Mouse (Mus musculus) large intestine, adult 2 months (tissue): ENCODE results near the gene Gm14418. TPM values are rescaled to one million over a fixed set of nuclear protein-coding genes. Genes with fewer than 3 reads are reported as not detected.
"Not testable (repeated sequence)": the region's sequence is repeated elsewhere in the genome, so short reads cannot be mapped to it uniquely, and the experiment has no call there.

Experiments used
- DNase-seq: peaks from one replicate; pipeline ENCODE4 v3.0.0-alpha.2; 2012; ENCODE audit warnings: low read depth, low spot score
- WGBS: fragments of 180-500 bp; shearing (Covaris S2); methylation state at CpG from one replicate; pipeline ENCODE4 v1.1.7; 2018; 5-methylcytosine and 5-hydroxymethylcytosine counted together
- polyA plus RNA-seq: library from polyadenylated mRNA; depleted of rRNA; stranded (reverse); fragments of >200 nt; gene quantifications from 2 replicates; pipeline ENCODE4 v1.2.3, GENCODE M21; 2012; rRNA removed

Gene Gm14418
- polyA plus RNA-seq: 0.11 and 0.36 TPM in 2 replicates

GRCm38 (mm10) chr2:177398096-177398495 is at the start of gene Gm14418:
Gm14418 (minus strand) TSS chr2:177398320.
- DNase-seq: not testable (repeated sequence)
- WGBS: 23% methylated on average over 6 of the region's 6 CpGs

Other genes with a start within 250 kb of the Gm14418 start
- gene Gm14410, start 191.9 kb downstream of the Gm14418 start, polyA plus RNA-seq: 1.9 and 3.4 TPM in 2 replicates
- gene Gm14409, start 131.3 kb downstream of the Gm14418 start, polyA plus RNA-seq: not detected in 2 replicates
- not detected in 2 replicates for gene Gm14412, start 74.0 kb downstream of the Gm14418 start, polyA plus RNA-seq
- 2.2 and 4.3 TPM in 2 replicates for gene Zfp970, start 66.4 kb upstream of the Gm14418 start, polyA plus RNA-seq
- 0.34 and 0.50 TPM in 2 replicates for gene Gm14403, start 99.9 kb upstream of the Gm14418 start, polyA plus RNA-seq
- not detected in 2 replicates for gene Gm14406, start 179.9 kb upstream of the Gm14418 start, polyA plus RNA-seq